Mouse (Mus musculus) lung, adult 2 months (tissue): ENCODE results near the gene Plxna4.

Experiments
- CTCF ChIP-seq: fragments of 200-500 bp; IDR thresholded peaks from 2 replicates; pipeline ENCODE4 v1.5.1; 2011; ENCODE audit warnings: mild to moderate bottlenecking, low read length, control low read depth; ENCODE audit not compliant: insufficient read depth
- POLR2A ChIP-seq: fragments of 200-500 bp; IDR thresholded peaks from 2 replicates; pipeline ENCODE4 v1.6.1; 2011; ENCODE audit warnings: low read depth, mild to moderate bottlenecking, control low read depth, low read length, borderline replicate concordance; ENCODE audit errors: extremely low read depth

- TF ChIP-seq POLR2A (no peak), CTCF (no peak)
Measured at GRCm38 (mm10) chr6:32193046-32193445, 394.9 kb downstream of the Plxna4 start.
